Mouse (Mus musculus) stomach, postnatal 0 days (tissue): ENCODE results near the gene 2010005H15Rik. TPM values are rescaled to one million over a fixed set of nuclear protein-coding genes. Genes with fewer than 3 reads are reported as not detected.
"Not testable (repeated sequence)": the region's sequence is repeated elsewhere in the genome, so short reads cannot be mapped to it uniquely, and the experiment has no call there.

Experiments used
- ATAC-seq: fragments of 200-750 bp; cut with Nextera tagmentation; 2 replicates; pipeline ENCODE4 v1.8.0; 2017; ENCODE audit not compliant: low FRiP score, low TSS enrichment
- DNase-seq: peaks from one replicate; pipeline ENCODE4 v3.0.0-alpha.2; 2016; ENCODE audit warnings: low spot score
- H3K27ac ChIP-seq: fragments of 300-500 bp; sonication (generic); replicated peaks from 2 replicates; pipeline ENCODE4 v1.5.1; 2014; ENCODE audit warnings: mild to moderate bottlenecking, control low read depth
- H3K27me3 ChIP-seq: fragments of 300-500 bp; sonication (generic); 2 replicates; pipeline ENCODE4 v1.6.1; 2014; ENCODE audit warnings: low read length; ENCODE audit not compliant: control insufficient read depth, insufficient read depth
- H3K36me3 ChIP-seq: fragments of 300-500 bp; sonication (generic); 2 replicates; pipeline ENCODE4 v1.6.1; 2014; ENCODE audit warnings: low read length, mixed read lengths; ENCODE audit not compliant: control insufficient read depth, insufficient read depth
- H3K4me1 ChIP-seq: fragments of 300-500 bp; sonication (generic); replicated peaks from 2 replicates; pipeline ENCODE4 v1.6.1; 2014; ENCODE audit warnings: antibody characterized with exemption; ENCODE audit not compliant: control insufficient read depth, insufficient read depth
- H3K4me2 ChIP-seq: fragments of 300-500 bp; sonication (generic); replicated peaks from 2 replicates; pipeline ENCODE4 v1.6.1; 2014; ENCODE audit warnings: low read depth, mild to moderate bottlenecking, control low read depth, moderate library complexity
- H3K4me3 ChIP-seq: fragments of 300-500 bp; sonication (generic); 2 replicates; pipeline ENCODE4 v1.5.1; 2014; ENCODE audit warnings: low read depth, low read length, control low read depth
- H3K9ac ChIP-seq: fragments of 300-500 bp; sonication (generic); 2 replicates; pipeline ENCODE4 v1.6.1; 2014; ENCODE audit warnings: mild to moderate bottlenecking, low read length, control low read depth, mixed read lengths
- H3K9me3 ChIP-seq: fragments of 300-500 bp; sonication (generic); 2 replicates; pipeline ENCODE4 v1.6.1; 2016; ENCODE audit warnings: low read length; ENCODE audit not compliant: control insufficient read depth
- CTCF ChIP-seq: IDR thresholded peaks from 2 replicates; pipeline ENCODE4 v1.5.1; 2016; ENCODE audit warnings: antibody characterized with exemption, low read depth, mild to moderate bottlenecking, moderate library complexity
- EP300 ChIP-seq: optimal IDR thresholded peaks from 2 replicates; pipeline ENCODE3; 2016; ENCODE audit warnings: antibody characterized with exemption
- WGBS: fragments of 180-500 bp; shearing (Covaris S2); extraction: QIAGEN DNeasy Blood & Tissue Kit; methylation state at CpG from one replicate; pipeline ENCODE4 v1.1.7; 2014; 5-methylcytosine and 5-hydroxymethylcytosine counted together
- polyA plus RNA-seq: library from polyadenylated mRNA; unstranded; fragments of >200 nt; fragmentation: Nextera tagmentation; extraction: Ambion mirVana; gene quantifications from 2 replicates; pipeline ENCODE4 v1.2.1, GENCODE M21; 2015

Gene 2010005H15Rik
- polyA plus RNA-seq, result 1.5 and 1.7 TPM in 2 replicates

DNA sequence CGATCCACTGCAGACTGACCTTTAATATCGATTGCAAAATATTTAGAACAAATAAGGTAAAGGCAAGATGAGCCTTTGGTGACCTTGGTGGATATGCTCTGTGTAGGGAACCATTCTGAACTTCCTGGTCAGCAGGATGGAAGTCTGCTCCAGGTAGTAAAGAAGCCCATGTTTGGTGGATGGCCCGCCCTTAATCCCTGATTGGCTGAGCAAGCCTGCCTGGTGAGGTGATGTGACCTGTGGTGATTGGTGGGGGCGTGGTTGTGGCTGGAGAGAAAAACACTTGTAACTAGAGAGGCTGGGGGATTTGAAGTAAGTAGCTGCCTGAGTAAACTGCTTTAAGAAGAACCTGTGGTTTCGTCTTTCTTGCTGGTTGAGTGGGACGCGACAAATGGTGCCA lies at the start of gene 2010005H15Rik:
Gene 2010005H15Rik, plus strand, starts transcription at position 301 of the 400 bp plus-strand sequence.
- DNase-seq, H3K9ac ChIP-seq, ATAC-seq, H3K4me2 ChIP-seq, H3K27ac ChIP-seq, H3K4me1 ChIP-seq, H3K4me3 ChIP-seq, H3K36me3 ChIP-seq, H3K9me3 ChIP-seq, H3K27me3 ChIP-seq: not testable (repeated sequence)
- WGBS, result 89% methylated on average over 6 of the region's 7 CpGs

GRCm38 (mm10) chr16:36176108-36176507 lies 45.2 kb upstream of the 2010005H15Rik start:
- Histone ChIP-seq H3K4me3 (no peak overlapping the region), H3K4me2 (no peak overlapping the region), H3K9ac (no peak overlapping the region), H3K36me3 (no peaks in the 10 kb centered on the region), H3K9me3 (no peaks in the 10 kb centered on the region), H3K4me1 (no peaks in the 10 kb centered on the region), H3K27me3 (no peaks in the 10 kb centered on the region), H3K27ac (no peak overlapping the region)
- no peak for DNase-seq
- TF ChIP-seq EP300, result no peak
- TF ChIP-seq CTCF, result no peak
- no peak for ATAC-seq

- DNase-seq (no peak), ATAC-seq (no peak)
- Histone ChIP-seq H3K9me3 (no peaks in the 10 kb centered on the region), H3K4me2 (no peak overlapping the region), H3K4me3 (no peak overlapping the region), H3K4me1 (no peaks in the 10 kb centered on the region), H3K9ac (no peak overlapping the region), H3K36me3 (no peaks in the 10 kb centered on the region), H3K27ac (no peak overlapping the region), H3K27me3 (no peaks in the 10 kb centered on the region)
- WGBS, result 73% methylated on average over 2 of the region's 2 CpGs
- TF ChIP-seq CTCF, result no peak
- TF ChIP-seq EP300, result no peak
These were observed 41.4 kb upstream of the 2010005H15Rik start for GRCm38 (mm10) chr16:36179910-36180309.

- DNase-seq, ATAC-seq, H3K27ac ChIP-seq, H3K4me1 ChIP-seq, H3K4me3 ChIP-seq, H3K9ac ChIP-seq, H3K9me3 ChIP-seq, H3K36me3 ChIP-seq, H3K4me2 ChIP-seq, H3K27me3 ChIP-seq: not testable (repeated sequence)
- 69% methylated on average over 4 of the region's 4 CpGs for WGBS
These were observed 37.4 kb upstream of the 2010005H15Rik start, which contains the start of gene Gm5483 for GRCm38 (mm10) chr16:36183912-36184311. Gm5483 (plus strand) TSS chr16:36184212.

DNA sequence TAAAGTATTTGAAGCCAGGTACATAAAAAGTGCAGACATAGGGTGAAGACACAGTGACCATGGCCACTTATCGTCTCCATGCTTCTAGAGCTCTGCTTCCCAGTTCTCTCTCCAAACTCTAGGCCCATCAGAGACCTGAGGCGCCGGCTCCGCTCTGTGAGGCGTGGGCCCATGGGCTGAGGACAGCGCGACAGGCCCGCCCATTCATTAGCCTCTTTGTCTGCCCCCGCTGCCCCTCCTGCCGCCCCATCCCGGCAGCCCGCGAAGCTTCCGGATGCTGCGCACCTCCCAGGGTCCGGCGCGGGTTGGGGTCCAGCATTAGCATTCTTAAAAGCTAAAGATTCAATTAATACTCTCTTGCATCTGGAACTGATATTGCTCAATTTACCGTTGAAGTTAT lies 22.0 kb upstream of the 2010005H15Rik start:
- ATAC-seq, result no peak
- no peak for TF ChIP-seq EP300
- no peak for TF ChIP-seq CTCF
- Histone ChIP-seq H3K4me3 (no peak overlapping the region), H3K36me3 (no peaks in the 10 kb centered on the region), H3K9ac (no peak overlapping the region), H3K27ac (no peak overlapping the region), H3K4me1 (no peaks in the 10 kb centered on the region), H3K4me2 (no peak overlapping the region), H3K27me3 (no peaks in the 10 kb centered on the region), H3K9me3 (no peaks in the 10 kb centered on the region)
- 54% methylated on average over 19 of the region's 19 CpGs for WGBS
- DNase-seq, result no peak

GRCm38 (mm10) chr16:36203846-36204245 lies 17.4 kb upstream of the 2010005H15Rik start:
- Histone ChIP-seq H3K9me3 (no peaks in the 10 kb centered on the region), H3K27me3 (no peaks in the 10 kb centered on the region), H3K4me2 (no peak overlapping the region), H3K9ac (no peak overlapping the region), H3K27ac (no peak overlapping the region), H3K4me3 (no peak overlapping the region), H3K36me3 (no peaks in the 10 kb centered on the region), H3K4me1 (no peaks in the 10 kb centered on the region)
- no peak for DNase-seq
- no peak for TF ChIP-seq CTCF
- no peak for TF ChIP-seq EP300
- WGBS, result 52% methylated on average over 5 of the region's 5 CpGs
- no peak for ATAC-seq

- H3K4me3 ChIP-seq, H3K27ac ChIP-seq, H3K27me3 ChIP-seq, H3K4me1 ChIP-seq, H3K4me2 ChIP-seq, H3K9me3 ChIP-seq, H3K9ac ChIP-seq, DNase-seq, ATAC-seq, H3K36me3 ChIP-seq: not testable (repeated sequence)
- 51% methylated on average over 2 of the region's 2 CpGs for WGBS
These were observed 15.6 kb upstream of the 2010005H15Rik start for GRCm38 (mm10) chr16:36205684-36206083.
